Mouse (Mus musculus) layer of hippocampus, adult 9-10 months (tissue): Measurements from ENCODE around the gene Klf1.
A peak's percentile ranks its signal among the peaks of the same experiment; 100 is the strongest.

Source experiments
- DNase-seq: peaks from one replicate; pipeline ENCODE4 v3.0.0; 2022; ENCODE audit warnings: low spot score

The Klf1 gene

DNA sequence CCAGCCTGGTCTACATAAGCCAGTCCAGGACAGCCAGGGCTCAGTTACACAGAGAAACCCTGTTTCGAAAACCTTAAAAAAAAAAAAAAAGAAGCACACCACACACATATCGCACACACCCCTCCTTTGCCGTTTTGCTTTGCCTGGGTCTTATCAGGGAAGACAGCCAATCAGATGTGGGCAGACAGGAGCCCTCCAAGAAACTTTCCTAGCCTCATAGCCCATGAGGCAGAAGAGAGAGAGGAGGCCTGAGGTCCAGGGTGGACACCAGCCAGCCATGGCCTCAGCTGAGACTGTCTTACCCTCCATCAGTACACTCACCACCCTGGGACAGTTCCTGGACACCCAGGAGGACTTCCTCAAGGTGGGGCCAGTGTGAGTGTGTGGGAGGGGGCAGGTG is at the start of gene Klf1:
Klf1 (plus strand) TSS at position 177 of the 400 bp plus-strand sequence.
- DNase-seq: no peak

DNA sequence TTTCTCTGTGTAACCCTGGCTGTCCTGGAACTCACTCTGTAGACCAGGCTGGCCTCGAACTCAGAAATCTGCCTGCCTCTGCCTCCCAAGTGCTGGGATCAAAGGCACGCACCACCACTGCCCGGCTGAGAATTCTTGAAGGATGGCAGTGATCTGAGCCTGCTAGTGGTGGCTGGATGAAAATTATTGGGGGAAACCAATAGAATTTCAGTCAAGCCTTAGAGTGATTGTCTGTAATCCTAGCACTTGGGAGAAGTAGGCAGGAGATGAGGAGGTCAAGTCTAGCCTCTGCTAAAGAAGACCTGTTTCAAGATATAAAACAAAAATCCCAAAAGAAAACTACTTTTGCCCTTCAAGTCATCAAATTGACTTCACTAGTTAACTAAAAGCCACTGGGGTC is 45.3 kb upstream of the Klf1 start:
- no peak for DNase-seq

DNA sequence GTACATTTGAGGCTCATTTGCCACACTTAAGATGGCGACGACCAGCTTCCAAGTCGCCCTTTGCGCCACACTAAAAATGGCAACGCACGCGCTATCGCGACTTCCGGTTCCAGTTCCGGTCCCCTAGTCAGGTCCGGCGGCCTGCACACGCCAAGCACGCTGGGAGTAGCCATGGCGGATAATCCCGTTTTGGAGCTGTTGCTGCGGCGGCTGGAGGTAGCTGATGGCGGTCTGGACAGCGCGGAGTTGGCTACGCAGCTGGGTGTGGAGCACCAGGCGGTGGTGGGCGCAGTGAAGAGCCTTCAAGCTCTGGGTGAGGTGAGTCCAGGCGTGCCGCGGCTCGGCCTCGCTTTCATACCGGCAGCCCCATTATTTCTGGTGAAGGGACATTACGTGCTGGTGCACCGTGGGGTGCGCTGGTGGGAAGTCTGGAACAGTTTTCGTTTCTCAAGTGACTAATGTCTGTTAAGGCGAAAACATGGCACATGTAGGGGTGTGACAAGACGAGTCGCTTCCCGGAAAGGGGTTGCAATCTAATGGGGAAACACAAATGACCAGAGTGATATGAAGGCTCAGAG is 44.8 kb upstream of the Klf1 start, which contains the start of gene Farsa:
Farsa (plus strand) TSS at position 126 of the 578 bp plus-strand sequence.
- peak; percentile 84 for DNase-seq

DNA sequence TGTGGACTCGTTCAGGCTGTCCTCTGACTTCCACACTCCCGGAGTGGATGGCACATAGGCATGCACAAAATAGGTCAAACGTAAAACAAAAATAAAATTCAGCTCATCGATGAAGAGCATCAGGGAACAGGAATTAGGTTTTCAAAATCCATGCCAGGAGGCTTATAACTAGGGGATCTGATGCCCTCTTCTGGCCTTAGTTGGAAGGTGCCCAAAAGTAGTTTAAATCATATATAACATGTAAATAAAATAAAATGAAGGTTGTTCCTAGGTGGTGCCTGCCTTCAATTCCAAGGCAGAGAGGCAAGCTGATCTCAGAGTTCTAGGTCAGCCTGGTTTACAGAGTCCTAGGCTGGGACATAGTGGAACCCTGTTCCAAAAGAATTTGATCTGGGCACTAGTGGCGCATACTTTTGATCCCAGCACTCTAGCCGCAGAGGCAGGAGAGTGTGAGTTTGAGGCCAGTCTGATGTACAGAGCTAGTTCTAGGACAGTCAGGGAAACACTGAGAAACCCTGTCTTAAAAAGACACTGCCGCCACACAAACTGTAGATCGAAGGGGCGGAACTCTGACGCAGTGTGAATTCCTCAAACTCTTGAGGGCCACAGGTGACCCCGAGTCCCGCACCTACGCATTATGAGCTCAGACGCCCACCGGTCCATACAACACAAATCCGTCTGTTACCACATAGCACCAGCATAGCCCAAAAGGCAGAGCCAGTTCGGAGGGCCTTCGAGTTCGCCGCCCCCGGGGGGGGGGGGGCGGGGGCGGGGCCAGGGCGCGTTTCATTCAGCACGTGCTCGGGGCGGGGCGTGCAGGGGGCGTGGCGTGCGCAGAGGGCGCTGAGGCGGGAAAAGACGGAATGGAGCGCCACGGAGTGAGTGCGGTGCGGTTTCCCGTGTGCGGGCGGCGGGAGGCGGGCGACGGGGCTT is 30.1 kb upstream of the Klf1 start, which contains the start of gene Syce2:
Syce2 (plus strand) TSS at position 736 of the 933 bp plus-strand sequence.
- no peak for DNase-seq

DNA sequence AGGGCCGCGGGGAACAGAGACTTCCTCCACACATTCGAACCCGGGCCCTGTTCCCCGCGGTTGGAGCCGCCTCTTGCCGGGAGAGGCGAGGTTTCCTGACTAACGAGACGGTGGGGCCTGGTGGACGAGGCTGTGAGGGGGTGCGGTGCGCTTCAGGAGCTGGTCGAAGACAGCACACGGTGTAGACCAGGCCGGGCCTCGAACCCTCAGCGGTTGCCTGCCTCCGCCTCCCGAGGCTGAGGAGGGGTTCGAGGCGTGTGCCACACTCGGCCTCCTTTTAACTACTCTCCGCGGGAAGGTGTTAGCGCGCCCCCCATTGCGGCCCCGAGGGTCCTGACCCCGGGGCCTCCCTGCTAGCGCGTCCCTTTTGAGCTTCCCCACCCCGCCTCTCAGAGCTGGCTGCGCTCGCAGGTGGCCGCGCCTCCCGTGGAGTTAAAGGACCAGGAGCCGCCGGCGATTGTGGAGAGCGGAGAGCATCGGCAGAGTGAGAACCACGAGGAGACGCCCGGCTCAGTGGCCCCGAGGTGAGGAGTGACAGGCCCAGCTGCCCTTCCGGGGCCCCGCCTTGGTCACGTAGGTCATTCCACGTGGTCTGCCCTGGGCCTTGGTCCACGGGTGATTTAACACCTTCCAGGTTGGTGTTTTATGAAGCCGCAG is 29.3 kb upstream of the Klf1 start:
- DNase-seq: no peak

DNA sequence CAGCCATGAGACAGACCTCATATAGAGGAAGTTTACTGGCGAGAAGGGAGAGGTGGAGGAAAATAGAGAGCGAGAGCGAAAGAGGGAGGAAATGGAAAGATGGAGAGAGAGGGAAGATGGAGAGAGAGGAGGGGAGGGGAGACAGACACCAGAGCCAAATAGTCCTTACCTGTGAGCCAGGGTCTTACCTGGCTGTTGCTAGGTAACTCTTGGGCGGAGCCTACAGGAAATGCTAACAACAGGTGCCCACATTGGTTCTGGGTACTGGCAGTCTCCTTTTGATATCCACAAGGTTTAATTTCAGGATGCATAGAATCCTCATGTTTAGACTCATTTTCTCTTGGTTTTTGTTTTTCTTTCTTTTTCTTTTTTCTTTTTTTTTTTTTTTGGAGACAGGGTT is 28.7 kb upstream of the Klf1 start:
- no peak for DNase-seq

DNA sequence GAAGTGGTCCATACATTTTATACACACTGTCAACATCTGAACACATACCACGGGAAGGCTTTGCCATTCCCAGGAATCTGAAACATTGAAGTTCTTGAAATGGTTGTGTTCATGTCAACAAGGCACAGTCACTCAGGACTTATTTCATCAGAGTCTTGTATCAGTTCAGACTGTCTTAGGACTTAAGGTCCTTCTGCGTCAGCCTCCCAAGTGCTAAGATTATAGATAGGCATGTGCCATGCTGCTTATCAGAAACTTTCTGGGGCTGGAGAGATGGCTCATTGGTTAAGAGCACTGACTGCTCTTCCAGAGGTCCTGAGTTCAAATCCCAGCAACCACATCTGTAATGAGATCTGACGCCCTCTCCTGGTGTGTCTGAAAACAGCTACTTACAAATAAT is 27.4 kb upstream of the Klf1 start:
- DNase-seq: no peak

DNA sequence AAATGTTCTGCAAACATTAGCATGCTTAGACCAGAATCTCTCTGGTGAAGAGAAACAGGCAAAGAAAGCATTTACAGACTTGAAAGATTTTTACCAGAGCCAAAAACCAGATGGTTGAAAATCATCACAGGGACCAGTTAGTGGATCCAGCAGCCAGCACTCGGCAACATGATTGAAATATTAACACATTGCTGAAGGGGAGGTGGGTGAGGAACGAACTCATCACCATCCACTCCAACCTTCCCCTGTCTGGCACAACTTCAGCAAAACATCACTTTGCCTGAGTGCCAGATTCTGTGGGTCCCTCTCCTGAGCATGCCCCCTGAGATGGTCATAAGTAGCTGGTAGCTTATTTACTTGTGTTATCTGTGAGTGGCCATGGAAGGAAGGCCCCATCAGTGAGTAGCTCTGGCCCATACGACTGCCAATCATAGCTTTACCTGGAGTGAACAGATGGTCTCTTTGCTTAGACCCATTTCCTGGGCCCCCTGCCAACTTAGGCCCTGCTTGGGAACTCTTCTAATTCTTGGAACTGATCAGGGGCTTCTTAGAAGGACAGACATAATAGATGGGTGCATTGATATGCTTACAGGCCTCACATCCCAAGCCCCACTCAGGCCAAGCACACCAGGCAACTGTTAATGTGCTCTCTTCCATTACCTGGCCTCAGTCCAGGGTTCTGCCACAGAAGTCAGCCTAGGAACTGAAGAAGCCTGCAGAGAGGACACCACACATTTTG is 24.3 kb upstream of the Klf1 start:
- DNase-seq: no peak

DNA sequence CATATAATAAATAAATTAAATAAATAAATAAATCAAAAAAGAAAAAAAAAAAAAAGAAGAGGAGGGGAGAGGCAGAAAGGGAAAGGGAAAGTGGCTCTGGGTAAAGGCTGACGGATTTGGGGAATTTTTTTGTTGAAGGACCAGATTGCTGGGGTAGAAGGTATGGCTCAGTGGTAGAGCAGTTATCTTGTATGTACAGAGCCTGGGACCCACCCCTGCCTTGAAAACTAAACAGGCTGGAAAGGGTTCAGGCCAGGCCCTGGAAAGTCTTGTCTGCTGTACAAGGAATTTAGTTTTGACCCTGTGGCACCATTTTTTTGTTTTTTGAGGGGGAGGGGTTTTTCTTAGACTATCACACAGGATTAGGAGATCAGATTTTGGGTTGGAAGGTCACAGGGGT is 22.8 kb upstream of the Klf1 start:
- DNase-seq: no peak

DNA sequence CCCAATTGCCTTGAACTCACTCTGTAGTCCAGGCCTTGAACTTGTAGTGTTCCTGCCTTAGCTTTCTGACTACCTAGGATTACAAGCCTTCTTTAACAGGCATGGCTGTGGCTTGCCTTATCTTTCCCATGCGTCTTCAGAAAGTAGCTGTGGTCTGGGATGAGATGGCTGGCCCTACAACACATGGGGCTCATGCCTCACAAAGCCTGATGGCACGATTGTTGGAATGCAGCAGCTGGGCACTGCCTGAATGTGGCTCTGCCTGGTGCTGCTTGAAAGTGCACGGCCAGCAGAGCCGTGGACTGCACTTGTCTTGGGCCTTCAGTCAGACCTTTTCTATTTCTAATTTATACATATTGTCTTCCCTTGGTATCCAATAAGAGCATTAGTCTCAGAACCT is 17.0 kb upstream of the Klf1 start:
- no peak for DNase-seq

DNA sequence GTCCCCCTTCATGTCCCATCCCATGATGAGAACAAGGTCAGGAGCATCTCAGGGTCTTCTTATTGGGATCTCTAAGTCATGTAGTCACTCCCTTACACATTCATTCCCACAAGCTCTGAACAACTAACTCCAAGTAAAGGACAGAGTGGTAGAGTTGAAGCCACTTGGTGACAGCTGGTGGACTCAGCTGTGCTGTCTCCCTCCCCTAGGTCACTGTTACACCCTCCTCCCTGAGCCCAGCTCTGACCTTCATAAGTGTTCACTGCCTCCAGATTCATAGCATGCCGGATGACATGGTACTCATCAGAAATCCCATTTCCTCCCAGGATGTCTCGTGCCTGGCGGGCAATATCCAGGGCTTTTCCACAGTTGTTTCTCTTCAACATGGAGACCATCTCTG is 13.4 kb upstream of the Klf1 start:
- no peak for DNase-seq

DNA sequence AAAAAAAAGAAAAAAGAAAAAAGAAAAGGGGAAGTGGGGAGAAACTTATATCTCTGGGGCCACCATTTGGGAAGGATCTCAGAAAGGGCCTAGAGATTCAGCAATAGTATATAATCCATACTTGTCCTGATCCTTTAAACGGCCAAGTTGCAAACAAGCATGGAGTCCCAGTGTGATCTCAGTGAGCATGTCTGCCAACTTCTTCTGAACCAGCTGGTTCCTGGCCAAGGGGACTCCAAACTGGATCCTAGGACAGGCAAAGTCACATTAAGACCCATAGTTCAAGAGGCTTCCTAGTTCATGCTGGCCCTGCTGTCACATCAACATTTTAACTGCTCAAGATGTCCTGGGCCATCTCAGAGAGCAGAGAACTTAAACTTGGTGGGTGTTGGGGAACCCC is 12.6 kb upstream of the Klf1 start:
- DNase-seq: no peak

DNA sequence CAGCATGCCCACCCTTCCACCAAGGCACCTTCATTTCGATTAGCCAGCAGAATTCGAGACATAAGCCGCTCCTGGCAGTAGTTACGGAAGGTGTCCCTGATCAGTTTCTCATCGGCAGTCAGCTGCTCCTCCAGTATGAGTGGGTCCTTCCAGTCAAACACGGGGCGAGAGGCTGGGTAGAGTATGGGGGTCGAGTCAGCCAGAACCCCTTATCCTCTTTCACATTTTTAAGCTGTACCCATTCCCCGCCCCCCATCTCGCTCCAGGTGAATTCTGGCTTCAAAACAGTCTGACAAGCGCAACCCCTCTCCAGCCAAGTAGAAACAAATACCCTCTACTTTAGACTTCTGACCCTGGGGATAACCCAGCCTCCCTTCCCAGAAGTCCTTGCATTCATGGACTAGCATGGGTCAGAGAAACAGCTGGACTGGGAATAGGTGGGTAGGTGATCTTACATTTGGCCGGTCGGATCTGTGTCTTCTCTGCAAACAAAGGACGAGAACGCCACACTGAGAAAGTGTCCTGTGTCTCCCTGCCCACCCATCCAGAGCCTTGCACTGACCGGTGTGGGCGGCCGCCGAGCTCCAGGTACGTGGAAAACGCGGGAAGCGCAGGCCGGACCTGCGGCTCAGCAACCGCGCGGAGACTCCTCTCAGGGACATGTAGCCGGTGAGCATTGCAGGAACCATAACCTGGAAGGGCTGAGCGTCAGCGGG is 8.6 kb upstream of the Klf1 start:
- no peak for DNase-seq

DNA sequence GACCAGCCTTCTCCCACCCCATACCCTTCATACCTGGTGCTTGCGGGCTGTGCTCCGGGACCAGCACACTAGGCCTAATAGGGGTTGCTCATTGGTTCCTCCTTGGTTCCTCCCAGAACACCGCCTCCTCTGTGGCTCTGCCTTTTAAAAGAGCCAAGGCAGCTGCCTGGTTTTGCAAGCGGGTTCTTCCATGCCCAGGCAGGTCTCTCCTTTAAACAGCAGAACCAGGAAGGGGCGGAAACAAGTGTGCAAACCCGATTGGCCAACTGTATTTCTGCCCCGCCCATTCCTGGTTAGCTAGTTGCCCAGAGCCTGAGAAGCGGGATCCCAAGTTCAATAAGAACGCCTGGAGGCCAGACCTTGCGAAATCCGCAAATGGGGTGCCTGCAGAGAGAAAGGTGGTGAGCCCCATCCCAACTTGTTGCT is 8.0 kb upstream of the Klf1 start, which contains the start of gene Gcdh:
Gcdh (minus strand) TSS at position 213 of the 426 bp plus-strand sequence.
- peak; percentile 90 for DNase-seq

DNA sequence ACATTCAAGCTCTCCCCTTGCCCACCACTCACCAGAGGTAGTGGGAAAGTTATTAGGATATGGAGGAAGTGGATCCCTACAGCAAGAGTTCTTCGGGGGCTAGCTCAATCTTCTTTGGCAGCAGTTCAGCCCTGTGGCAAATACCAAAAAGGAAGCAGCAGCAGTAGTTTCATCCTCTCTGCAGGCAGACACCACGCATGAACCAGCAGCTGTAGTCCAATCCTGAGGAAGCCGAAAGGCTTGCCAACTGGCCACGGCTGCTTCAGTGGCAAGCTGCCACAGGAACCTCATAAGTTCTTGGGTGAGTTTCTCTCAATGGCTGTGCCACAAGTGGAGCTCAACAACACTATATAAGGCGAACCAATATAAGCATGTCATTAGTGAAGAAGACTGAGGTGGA is 5.8 kb upstream of the Klf1 start:
- DNase-seq: no peak

DNA sequence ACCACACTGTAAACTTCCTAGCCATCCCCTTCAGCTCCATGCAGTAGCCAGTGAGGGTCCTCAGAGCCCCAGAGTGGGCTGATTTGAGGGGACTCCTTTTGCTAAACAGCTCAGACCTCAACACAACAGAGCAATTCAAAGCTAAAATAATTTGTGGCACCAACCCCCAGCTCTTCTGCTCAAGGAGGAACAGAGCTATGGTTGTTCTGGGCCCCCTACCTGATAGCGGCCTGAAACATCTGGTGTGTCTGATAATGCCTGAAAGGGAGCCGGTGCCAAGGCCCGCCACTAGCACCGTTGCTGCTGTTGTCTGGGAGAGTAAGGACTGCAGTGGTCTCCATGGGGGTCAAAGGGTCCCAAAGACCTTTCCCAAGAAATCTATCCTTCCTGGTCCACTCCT is 657 bp upstream of the Klf1 start:
- DNase-seq: no peak

DNA sequence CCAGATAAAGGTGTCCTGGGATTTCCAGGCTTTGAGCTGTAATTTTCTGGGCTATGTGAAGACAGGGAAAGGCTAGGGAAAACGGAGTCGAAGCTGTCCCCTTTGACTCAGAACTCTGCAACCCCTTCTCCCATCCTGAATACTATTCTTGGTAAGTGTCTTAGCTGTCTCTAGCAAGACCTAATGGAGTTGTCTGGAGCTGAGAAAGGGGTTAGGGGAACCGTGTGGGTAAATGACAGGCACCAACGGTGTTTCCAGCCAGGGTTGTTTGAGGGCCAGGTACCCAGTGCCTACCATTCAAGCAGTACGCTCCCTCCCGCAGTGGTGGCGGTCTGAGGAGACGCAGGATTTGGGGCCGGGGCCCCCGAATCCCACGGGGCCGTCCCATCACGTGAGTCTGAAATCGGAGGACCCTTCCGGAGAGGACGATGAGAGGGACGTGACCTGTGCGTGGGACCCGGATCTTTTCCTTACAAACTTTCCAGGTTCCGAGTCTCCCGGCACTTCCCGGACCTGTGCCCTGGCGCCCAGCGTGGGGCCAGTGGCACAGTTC is 715 bp downstream of the Klf1 start:
- no peak for DNase-seq

DNA sequence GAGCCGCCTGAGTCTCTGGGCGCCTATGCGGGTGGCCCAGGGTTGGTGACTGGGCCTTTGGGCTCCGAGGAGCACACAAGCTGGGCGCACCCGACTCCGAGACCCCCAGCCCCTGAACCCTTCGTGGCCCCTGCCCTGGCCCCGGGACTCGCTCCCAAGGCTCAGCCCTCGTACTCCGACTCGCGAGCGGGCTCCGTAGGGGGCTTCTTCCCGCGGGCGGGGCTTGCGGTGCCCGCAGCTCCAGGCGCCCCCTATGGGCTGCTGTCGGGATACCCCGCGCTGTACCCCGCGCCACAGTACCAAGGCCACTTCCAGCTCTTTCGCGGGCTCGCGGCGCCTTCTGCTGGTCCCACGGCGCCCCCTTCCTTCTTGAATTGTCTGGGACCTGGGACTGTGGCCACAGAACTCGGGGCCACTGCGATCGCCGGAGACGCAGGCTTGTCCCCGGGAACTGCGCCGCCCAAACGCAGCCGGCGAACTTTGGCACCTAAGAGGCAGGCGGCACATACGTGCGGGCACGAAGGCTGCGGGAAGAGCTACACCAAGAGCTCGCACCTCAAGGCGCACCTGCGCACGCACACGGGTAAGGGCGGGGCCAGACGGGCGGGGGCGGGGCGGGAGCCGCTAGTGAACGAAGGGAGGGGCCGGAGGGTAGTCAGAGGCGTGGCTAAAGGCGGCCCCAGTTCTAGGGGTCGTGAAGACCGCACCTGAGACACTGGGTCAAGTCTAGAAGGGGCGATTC is 1.4 kb downstream of the Klf1 start:
- DNase-seq: peak; percentile 78

DNA sequence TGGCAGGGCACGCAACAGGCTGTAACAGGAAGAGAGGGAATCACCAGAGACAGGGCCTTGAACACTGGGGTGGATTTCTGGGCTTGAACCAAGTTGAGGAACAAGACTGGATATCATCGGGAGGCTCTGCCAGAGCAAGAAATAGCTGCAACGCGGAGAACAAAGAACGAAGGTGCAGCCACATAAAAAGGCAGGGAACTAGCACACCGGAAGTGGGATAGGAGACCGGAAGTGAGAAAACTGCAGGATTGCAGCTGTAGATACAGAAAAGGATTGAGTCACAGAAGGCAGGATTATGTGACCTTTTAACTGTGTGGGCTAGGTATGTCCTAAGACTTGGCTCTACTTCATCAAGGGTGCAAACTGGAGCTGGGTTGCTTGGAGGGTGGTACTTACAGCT is 2.6 kb downstream of the Klf1 start:
- DNase-seq: no peak

DNA sequence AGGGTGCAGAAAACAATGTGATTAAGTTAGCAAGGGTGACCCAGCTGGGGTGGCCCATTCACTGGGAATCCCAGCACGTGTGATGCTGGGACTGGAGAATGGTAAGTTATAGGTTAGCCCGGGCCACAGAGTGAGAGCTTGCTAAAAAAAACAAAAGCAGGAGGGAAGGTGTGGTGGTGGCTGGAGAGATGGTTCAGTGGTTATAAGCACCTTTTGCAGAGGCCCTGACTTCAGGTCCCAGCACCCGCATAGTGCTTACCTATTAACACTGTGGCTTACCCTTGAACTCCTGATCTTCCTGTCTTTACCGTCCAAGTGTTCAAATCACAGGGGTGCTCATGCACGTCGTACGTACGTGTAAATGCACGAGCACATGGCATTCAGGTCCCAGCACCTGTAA is 5.3 kb downstream of the Klf1 start:
- no peak for DNase-seq
